Mouse (Mus musculus): Measurements from ENCODE around the gene Fam178b.

DNA sequence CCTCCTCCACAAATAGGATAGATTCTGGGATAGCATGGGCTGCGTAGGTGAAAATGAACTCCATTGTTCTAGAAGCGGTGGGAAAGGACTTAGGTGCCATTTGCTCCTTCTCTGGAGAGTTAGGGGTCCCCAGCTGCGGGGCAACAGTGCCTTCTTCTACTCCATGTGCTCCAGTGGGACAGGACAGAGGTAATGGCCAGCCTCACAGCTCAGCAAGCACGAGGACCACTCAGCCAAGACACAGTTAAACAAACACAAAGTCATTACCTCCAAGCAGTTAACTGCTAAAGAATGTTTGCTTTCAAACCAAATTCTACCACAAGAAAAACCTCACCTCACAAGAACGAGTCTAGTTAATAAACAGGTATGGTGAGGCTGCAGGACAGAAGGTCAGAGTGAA lies 57.5 kb downstream of the Fam178b start:
- no peak for TF ChIP-seq CTCF (conservative IDR thresholded peaks at IDR 0.05; ENCODE audit: low read length)
- no peak for TF ChIP-seq NANOG (IDR thresholded peaks at IDR 0.05; ENCODE audit: borderline replicate concordance, low read length)

All from E14TG2a.4 (cell line).